Mouse (Mus musculus) heart, postnatal 25 days (tissue): ENCODE results near the gene Gm572. TPM values are rescaled to one million over a fixed set of nuclear protein-coding genes. Genes with fewer than 3 reads are reported as not detected.

Experiments used
- DNase-seq: peaks from one replicate; pipeline ENCODE4 v3.0.0; 2022; ENCODE audit warnings: low spot score
- intact Hi-C: fragments of 180-260 bp; cut with DNase I; formaldehyde crosslinking; loops from one replicate; pipeline ENCODE4 v1.15.1; 2025
- total RNA-seq, 2 experiments: library from RNA; stranded (reverse); gene quantifications; 2 replicates each; pipeline ENCODE4 v1.2.3; 2021

Gm572 gene
- total RNA-seq, 2 experiments from 2014 or later: 4.9 to 5.3 TPM

GRCm38 (mm10) chr4:148623609-148624008, 19.5 kb upstream of the Gm572 start:
- intact Hi-C loops: no loop called here
- DNase-seq: no peak

DNA sequence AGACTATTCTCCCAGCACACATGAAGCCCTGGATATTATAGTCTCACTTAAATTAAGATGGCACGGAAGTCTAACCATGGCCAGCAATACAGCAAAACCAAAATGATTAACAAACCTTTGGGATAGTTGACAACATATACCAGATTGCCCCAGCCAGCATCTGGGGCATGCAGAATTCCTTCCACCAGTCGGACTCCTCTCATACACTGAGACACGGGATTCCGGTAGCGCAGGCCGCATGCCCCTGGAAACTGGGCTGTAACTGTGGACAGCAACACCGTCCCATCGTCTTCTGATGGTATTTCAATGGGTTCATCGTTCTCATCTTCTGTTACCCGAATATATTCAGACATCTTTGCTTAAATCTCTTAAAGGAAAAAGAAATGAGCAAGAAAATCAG, 18.1 kb upstream of the Gm572 start:
- intact Hi-C loops: no loop called here

DNA sequence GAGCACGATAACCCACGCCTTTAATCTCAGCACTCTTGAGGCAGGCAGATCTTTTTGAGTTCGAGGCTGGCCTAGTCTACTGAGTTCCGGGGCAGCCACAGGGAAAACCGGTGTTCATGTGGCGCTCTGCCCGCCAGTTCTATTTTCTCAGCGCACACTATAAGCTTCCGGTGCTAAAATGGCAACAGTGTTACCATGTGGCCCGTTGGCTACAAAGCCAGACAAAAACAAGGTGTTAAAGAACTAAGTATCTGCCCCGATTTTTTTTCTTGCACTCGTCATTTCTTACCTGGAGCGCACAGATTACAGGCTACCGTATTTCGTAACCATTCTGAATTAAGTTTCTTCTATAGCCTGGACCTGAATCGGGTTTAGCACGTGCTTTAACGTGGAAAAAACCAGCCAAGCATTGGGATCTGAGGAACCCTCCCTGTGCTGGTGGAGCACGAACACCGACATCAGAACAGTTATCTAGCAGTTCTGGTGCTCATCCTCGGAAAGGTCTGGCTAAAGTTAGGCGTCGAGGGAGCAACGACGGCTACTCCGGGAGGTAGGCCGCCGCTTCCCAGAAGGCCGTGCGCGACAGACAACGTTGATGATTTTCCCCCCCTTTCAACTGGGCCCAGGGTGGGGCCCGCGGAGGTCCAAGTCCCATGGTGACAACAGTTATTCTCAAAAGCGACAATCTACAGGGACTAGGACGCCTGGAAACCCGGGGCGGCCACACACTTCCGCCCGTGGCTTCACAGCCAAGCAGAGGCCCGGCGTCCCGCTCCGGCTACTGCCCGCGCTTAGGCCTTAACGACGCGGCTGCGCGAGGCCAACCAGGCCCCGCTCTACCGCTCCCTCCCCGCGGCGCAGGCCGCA, 17.1 kb upstream of the Gm572 start:
- intact Hi-C loops: no loop called here
- no peak for DNase-seq

More for the DNA sequence above, 18.1 kb upstream of the Gm572 start:
- no peak for DNase-seq

DNA sequence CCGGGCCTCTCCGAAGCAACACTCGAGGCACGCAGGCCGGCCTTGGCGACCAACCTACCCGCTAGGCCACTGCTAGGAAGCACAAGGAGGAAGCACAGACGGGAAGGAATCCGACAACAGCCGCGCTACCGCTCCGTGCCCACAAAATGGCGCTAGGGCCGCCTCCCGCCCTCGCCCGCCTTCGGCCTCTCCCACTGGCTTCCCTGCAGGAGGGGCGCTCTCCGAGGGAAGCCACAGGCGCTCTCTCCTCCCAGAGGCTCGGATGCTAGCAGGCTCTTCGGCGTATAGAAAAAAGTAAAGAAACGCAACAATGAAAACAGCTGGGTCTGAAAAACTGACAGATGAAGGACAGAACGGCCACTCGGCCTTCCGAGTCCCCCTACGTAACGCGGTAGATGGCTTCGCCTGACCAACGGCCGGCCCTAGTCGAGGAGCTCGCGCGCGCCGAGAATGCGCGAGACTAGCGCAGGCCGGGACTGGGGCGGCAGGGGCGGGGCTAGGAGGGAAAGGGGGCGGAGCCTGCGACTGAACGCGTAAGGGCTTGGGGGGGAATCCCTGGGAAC, 16.4 kb upstream of the Gm572 start, which contains the start of gene Tardbp:
TSS of gene Tardbp (minus strand) at position 397 of the 563 bp plus-strand sequence.
- peak; percentile 90 for DNase-seq
- intact Hi-C loops: no loop called here

DNA sequence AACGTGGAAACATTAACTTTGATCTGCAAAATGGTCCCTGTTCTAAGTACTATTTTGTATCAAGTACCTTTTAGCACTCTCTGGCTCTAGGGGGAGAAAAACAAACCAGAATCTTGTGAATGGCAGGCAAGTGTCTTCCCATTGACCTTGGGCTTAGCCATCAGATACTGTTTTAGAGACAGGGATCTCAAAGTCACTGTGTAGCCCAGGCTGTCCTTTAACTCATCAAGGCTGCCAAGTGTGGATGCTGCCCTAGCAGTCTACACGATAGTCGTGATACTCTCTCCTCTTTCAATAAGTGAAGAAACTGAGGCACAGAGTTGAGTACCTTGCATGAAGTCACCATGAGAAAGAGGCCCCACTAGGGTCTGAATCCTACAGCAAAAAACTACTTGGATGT, 15.9 kb upstream of the Gm572 start:
- intact Hi-C loops: no loop called here
- no peak for DNase-seq

GRCm38 (mm10) chr4:148632013-148632692, 11.0 kb upstream of the Gm572 start:
- intact Hi-C loops: no loop called here
- no peak for DNase-seq

- DNase-seq: no peak
- intact Hi-C loops: no loop called here
These were observed 9.6 kb upstream of the Gm572 start for GRCm38 (mm10) chr4:148633395-148634061.

- intact Hi-C loops: no loop called here
- DNase-seq: no peak
These were observed 7.8 kb upstream of the Gm572 start for GRCm38 (mm10) chr4:148635309-148635708.

DNA sequence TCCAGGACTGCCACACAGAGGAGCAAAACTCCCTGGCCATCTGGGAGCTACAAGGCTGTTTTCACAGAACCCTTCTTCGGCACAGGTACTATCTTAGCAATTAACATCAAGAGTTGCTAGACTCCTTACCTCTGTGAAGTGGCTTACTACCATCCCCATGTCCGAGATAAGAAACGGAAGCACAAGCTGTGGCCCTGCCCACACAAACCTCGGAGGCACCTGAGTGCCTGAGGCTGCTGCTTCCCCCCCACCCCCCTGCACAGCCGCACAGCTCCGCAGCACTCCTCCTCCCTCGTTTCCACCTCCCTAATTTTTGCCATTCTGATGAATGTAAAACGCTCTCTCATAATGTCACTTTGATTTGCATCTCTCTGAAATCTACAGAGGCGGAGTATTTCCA, 4.8 kb upstream of the Gm572 start:
- intact Hi-C loops: no loop called here

GRCm38 (mm10) chr4:148639455-148639854, 3.7 kb upstream of the Gm572 start:
- DNase-seq: no peak
- intact Hi-C loops: no loop called here

More for the DNA sequence above, 4.8 kb upstream of the Gm572 start:
- DNase-seq: no peak

GRCm38 (mm10) chr4:148641121-148641520, 2.0 kb upstream of the Gm572 start:
- intact Hi-C loops: no loop called here
- no peak for DNase-seq

- intact Hi-C loops: no loop called here
- no peak for DNase-seq
These were observed 1.0 kb downstream of the Gm572 start for GRCm38 (mm10) chr4:148644157-148644511.

GRCm38 (mm10) chr4:148644926-148645325, 1.8 kb downstream of the Gm572 start:
- DNase-seq: no peak
- intact Hi-C loops: no loop called here

DNA sequence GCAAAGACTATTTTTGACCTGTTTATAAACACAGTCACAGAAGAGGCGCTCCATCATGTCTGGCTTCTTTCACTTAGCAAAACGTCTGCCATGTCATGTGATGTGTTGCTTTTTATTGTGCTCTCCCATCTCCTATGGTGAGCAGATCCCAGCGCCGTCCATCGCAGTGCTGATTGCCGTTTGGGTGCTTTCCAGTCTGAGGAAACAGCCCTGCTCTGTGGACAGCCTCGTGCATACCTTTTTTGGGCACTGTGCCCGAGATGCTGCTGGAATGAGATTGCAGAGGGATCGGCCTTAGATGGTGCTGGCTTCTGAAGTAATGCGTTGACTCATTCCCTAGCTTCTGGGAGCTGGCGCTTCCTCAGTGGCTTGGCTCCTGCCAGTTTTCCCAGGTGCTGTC, 3.5 kb downstream of the Gm572 start:
- DNase-seq: no peak
- intact Hi-C loops: no loop called here

DNA sequence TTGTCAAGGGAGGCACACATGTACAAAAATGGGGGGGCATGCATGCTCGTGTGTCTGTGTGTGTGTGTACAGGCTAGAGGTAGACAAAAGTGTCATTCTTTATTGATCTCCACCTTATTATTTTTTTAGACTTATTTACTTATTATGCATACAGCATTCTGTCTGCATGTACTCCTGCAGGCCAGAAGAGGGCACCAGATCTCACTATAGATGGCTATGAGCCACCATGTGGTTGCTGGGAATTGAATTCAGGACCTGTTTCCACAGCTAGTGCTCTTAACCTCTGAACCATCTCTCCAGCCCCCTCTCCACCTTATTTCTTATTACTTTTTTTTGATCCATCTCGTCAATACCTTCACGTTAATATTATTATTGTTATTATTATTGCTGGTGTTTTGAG, 6.2 kb downstream of the Gm572 start:
- DNase-seq: no peak
- intact Hi-C loops: no loop called here

GRCm38 (mm10) chr4:148651045-148651444, 7.9 kb downstream of the Gm572 start:
- intact Hi-C loops: no loop called here
- DNase-seq: no peak

DNA sequence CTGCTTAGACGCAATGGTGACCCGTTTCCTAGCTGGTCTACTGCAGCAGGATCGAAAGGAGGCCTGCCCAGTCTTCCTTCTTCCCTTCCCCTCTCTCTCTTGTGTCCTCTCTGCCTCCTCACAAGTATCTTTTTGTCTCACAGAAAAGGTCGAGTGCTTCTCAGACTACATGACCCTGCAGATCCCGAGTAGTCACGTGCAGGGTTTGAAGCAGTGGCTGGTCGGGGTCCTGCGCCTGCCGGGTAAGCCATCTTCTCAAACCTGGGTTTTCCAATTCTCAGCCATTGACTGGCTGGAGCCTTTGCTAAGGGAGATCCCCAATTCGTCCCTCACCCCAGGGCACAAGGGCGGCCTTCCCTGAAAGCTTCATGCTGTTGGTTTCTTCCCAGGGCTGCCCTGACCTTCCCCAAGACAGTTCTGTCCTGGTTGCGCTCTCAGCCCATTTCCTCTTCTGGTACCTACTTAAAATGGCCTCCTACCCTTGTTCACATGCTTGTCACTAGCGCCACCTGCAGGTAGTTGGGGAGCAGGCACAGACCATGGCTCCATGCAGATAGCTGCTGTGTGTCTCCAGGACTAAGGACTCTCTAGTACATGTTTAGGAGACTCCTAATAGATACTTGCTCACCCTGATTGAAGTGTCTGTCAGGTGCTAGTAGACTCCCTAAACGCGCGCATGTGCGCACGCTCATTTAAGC, 11.7 kb downstream of the Gm572 start:
- no peak for DNase-seq
- intact Hi-C loops: no loop called here

- intact Hi-C loops: no loop called here
- no peak for DNase-seq
These were observed 13.7 kb downstream of the Gm572 start for GRCm38 (mm10) chr4:148656691-148657258.

DNA sequence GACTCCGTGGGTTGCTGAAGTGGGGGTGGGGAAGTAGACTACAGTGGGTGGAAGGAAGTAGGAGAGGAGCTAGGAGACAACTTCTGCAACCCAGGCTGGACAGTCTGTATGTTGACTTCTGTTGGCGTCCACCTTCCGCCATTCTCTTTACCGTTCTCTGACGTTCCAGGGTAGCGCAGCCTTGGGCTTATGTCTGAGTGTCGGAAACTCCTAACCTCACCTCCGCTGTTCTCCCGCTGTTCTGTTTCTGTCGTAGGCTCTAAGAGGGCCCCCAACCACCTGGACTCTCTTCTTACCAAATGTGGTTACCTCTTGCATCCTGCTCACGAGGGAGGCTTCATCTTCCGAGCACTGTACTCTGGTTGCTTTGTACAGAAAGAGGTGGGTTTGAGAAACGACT, 14.7 kb downstream of the Gm572 start:
- intact Hi-C loops: no loop called here
- DNase-seq: no peak

DNA sequence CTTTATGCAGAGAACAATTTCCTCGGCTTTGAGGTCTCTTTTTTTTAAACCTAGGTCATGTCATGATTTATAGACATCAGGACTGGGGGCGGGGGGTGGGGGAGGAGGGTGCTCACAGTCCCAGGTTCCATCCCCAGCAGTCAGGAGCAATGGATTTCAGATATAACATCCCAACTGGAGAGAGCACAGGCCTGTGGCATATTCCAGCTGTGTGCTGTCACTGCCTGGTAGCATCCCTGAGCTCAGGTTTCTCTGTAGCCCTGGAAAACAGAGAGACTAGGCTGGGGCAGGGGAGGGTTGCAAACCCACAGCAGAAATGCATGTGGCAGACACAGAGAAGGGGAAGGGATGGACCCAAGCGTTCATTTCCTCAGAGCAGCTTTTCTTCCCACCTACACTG, 17.1 kb downstream of the Gm572 start:
- intact Hi-C loops: no loop called here
- no peak for DNase-seq
